Comparison of ENCODE assay signal across 7 mouse cellular contexts in genomic region chr9:114933723-114934171, GRCm38 (mm10). TPM values are rescaled to one million over a fixed set of nuclear protein-coding genes. Genes with fewer than 3 reads are reported as not detected.
DNase-seq lines count a peak whose midpoint lies in the region; ATAC-seq lines count a peak whose summit lies in the region.

Gene Gpd1l (minus strand): TSS chr9:114933987.

- H3K27me3 ChIP-seq in intestine, embryonic 15.5 days (replicated peaks), result no peaks in the 10 kb centered on the region
- peaks cover 11% of the 10 kb centered on the region for H3K27me3 ChIP-seq in midbrain, embryonic 10.5 days (ENCODE audit: low read depth, poor library complexity, severe bottlenecking)

- no peaks in the 10 kb centered on the region for H3K9me3 ChIP-seq in intestine, embryonic 15.5 days
- no peaks in the 10 kb centered on the region for H3K9me3 ChIP-seq in midbrain, embryonic 10.5 days (replicated peaks)

- ATAC-seq in intestine, embryonic 15.5 days, result peak; percentile 99

- intact Hi-C loops in gastrocnemius, postnatal 36 days (cut with DNase I), result no loop called here
- intact Hi-C loops in left cerebral cortex, postnatal 25 days (cut with DNase I), result loop anchor here (2.0 kb wide), 1 partner anchor 45 kb away; the partner anchor contains the start of gene Osbpl10

- WGBS in intestine, embryonic 15.5 days, result under 1% methylated on average over 30 of the region's 30 CpGs
- under 1% methylated on average over 30 of the region's 30 CpGs for WGBS in midbrain, embryonic 10.5 days

- H3K27ac ChIP-seq in intestine, embryonic 15.5 days, result peak within 1 kb of the TSS; percentile 82
- peak within 1 kb of the TSS; percentile 83 for H3K27ac ChIP-seq in midbrain, embryonic 10.5 days (replicated peaks)

- H3K9ac ChIP-seq in intestine, embryonic 15.5 days, result peak within 1 kb of the TSS; percentile 72

- H3K4me3 ChIP-seq in intestine, embryonic 15.5 days (replicated peaks), result peak within 1 kb of the TSS; percentile 79
- H3K4me3 ChIP-seq in midbrain, embryonic 10.5 days, result peak within 1 kb of the TSS; percentile 76

- no peaks in the 10 kb centered on the region for H3K36me3 ChIP-seq in intestine, embryonic 15.5 days
- no peaks in the 10 kb centered on the region for H3K36me3 ChIP-seq in midbrain, embryonic 10.5 days

- DNase-seq in adrenal gland, adult 2 months, result peak; percentile 100
- DNase-seq in embryo, embryonic 11.5 days (ENCODE audit: low read depth, low spot score), result peak; percentile 86
- peak; percentile 93 to 98 for DNase-seq in gastrocnemius, postnatal 36 days
- peak; percentile 96 to 98 for DNase-seq in left cerebral cortex, postnatal 25 days (ENCODE audit: low spot score in 2 of 2)
- DNase-seq in midbrain, embryonic 10.5 days (ENCODE audit: low spot score), result peak; percentile 97
- DNase-seq in right cerebral cortex, postnatal 4 days, result peak; percentile 90

- H3K4me1 ChIP-seq in intestine, embryonic 15.5 days (replicated peaks), result peaks cover 7% of the 10 kb centered on the region; the same call in 1 of the 2 replicates
- peaks cover 32% of the 10 kb centered on the region for H3K4me1 ChIP-seq in midbrain, embryonic 10.5 days

- peak within 1 kb of the TSS; percentile 95 for H3K4me2 ChIP-seq in intestine, embryonic 15.5 days (replicated peaks)

RNA-seq across cellular contexts. Expression of gene Gpd1l, which starts in this region (rescaled TPM):
- 10 to 100 TPM; 30.9 to 33.1 TPM for total RNA-seq in adrenal gland, adult 2 months (2021)
- polyA plus RNA-seq in adrenal gland, adult 2 months (2012; rRNA removed), result 10.8 and 12.4 TPM in 2 replicates
- total RNA-seq in gastrocnemius, postnatal 36 days (2021), result 10 to 100 TPM; 16.5 to 18.5 TPM
- polyA plus RNA-seq in intestine, embryonic 15.5 days (2015; fragmentation: Nextera tagmentation; extraction: Ambion mirVana), result 20.3 and 21.8 TPM in 2 replicates
- total RNA-seq in left cerebral cortex, postnatal 25 days (2021), result 10 to 100 TPM; 87.2 to 91.9 TPM
- 13.6 and 15.2 TPM in 2 replicates for polyA plus RNA-seq in midbrain, embryonic 10.5 days (2016; fragmentation: Nextera tagmentation; extraction: Ambion mirVana)

Comparison
In these comparisons a context has a peak if more than half of its experiments do, and no peak if none do; other contexts are left out.
1. Peak in every context shown above with its lines: DNase-seq, ATAC-seq, H3K4me3 ChIP-seq and H3K27ac ChIP-seq.